8 mouse cellular contexts compared by ENCODE assay signal in genomic region chr12:112809641-112810040, GRCm38 (mm10). TPM values are rescaled to one million over a fixed set of nuclear protein-coding genes. Genes with fewer than 3 reads are reported as not detected.
A peak's percentile ranks its signal among the peaks of the same experiment; 100 is the strongest.
DNase-seq lines count a peak whose midpoint lies in the region; ATAC-seq and TF ChIP-seq lines count a peak whose summit lies in the region.

No protein-coding gene starts in this region.

- WGBS in hindbrain, embryonic 10.5 days: 24% methylated on average over 8 of the region's 8 CpGs
- 16% methylated on average over 8 of the region's 8 CpGs for WGBS in liver, embryonic 12.5 days (ENCODE audit: insufficient replicate concordance)

- H3K79me2 ChIP-seq in C2C12 (ENCODE audit: control insufficient read depth, insufficient read depth): peaks cover 15% of the 10 kb centered on the region

- no peaks in the 10 kb centered on the region for H3K27me3 ChIP-seq in C2C12 (ENCODE audit: control insufficient read depth, insufficient read depth, insufficient read length)
- peaks cover 21% of the 10 kb centered on the region for H3K27me3 ChIP-seq in hindbrain, embryonic 10.5 days (ENCODE audit: insufficient read depth, poor library complexity, severe bottlenecking)
- H3K27me3 ChIP-seq in liver, embryonic 12.5 days (replicated peaks): peaks cover 68% of the 10 kb centered on the region

- H3K9ac ChIP-seq in liver, embryonic 12.5 days: peak overlapping the region; percentile 61; the same call in 1 of the 2 replicates

- DNase-seq in cerebellum, adult 9-10 months: peak; percentile 30
- no peak for DNase-seq in cerebellum, adult 8-10 months
- no peak for DNase-seq in hindbrain, embryonic 10.5 days (ENCODE audit: low spot score)
- DNase-seq in natural killer cell, adult 2 months (ENCODE audit: low spot score in 2 of 2): no peak
- DNase-seq in right cerebral cortex, adult 2 months (ENCODE audit: low spot score in 2 of 2): no peak

- peak overlapping the region; percentile 89 for H3K4me2 ChIP-seq in liver, embryonic 12.5 days

- H3K27ac ChIP-seq in hindbrain, embryonic 10.5 days: peak overlapping the region; percentile 82; the same call in 1 of the 2 replicates
- H3K27ac ChIP-seq in liver, embryonic 12.5 days: no peak overlapping the region

- H3K36me3 ChIP-seq in C2C12 (ENCODE audit: control insufficient read depth, insufficient read depth): no peaks in the 10 kb centered on the region
- H3K36me3 ChIP-seq in hindbrain, embryonic 10.5 days: peaks cover 35% of the 10 kb centered on the region
- no peaks in the 10 kb centered on the region for H3K36me3 ChIP-seq in liver, embryonic 12.5 days

- peak overlapping the region; percentile 45 for H3K4me3 ChIP-seq in C2C12 (ENCODE audit: insufficient read depth, poor library complexity, severe bottlenecking)
- peak overlapping the region; percentile 70 for H3K4me3 ChIP-seq in hindbrain, embryonic 10.5 days
- peak overlapping the region; percentile 62 for H3K4me3 ChIP-seq in liver, embryonic 12.5 days

- peaks cover 1% of the 10 kb centered on the region for H3K79me3 ChIP-seq in C2C12 (ENCODE audit: low read depth)

- no peaks in the 10 kb centered on the region for H3K9me3 ChIP-seq in hindbrain, embryonic 10.5 days
- H3K9me3 ChIP-seq in liver, embryonic 12.5 days (replicated peaks): no peaks in the 10 kb centered on the region

- TF ChIP-seq CTCF in C2C12 (IDR thresholded peaks at IDR 0.05; ENCODE audit: control insufficient read depth, insufficient read depth, insufficient read length): no peak

- H3K4me1 ChIP-seq in hindbrain, embryonic 10.5 days (replicated peaks): peaks cover 28% of the 10 kb centered on the region
- H3K4me1 ChIP-seq in liver, embryonic 12.5 days: peaks cover 20% of the 10 kb centered on the region

- no peak for ATAC-seq in liver, embryonic 12.5 days
- no peak for ATAC-seq in cerebellum, adult (ENCODE audit: insufficient number of reproducible peaks, low FRiP score, low TSS enrichment)

- peak overlapping the region; percentile 88 for H3ac ChIP-seq in C2C12 (ENCODE audit: control insufficient read depth, insufficient read length, low read depth)

TF ChIP-seq in C2C12, 6 proteins besides CTCF, POLR2A, EP300 and RAD21:
- TF ChIP-seq USF1 (IDR thresholded peaks at IDR 0.05; ENCODE audit: low read depth): no peak
- no peak for TF ChIP-seq MAX (IDR thresholded peaks at IDR 0.05)
- no peak for TF ChIP-seq FOSL1 (IDR thresholded peaks at IDR 0.05; ENCODE audit: insufficient read depth, low read length, poor library complexity, severe bottlenecking)

RNA-seq across cellular contexts. Expression of gene Clba1, which starts 0.9 kb away (rescaled TPM):
- 25.2 TPM for polyA plus RNA-seq in C2C12 (2012; fragmentation: generic; extraction: Trizol)
- polyA plus RNA-seq in hindbrain, embryonic 10.5 days (2016; fragmentation: Nextera tagmentation; extraction: Ambion mirVana): 15.5 and 17.2 TPM in 2 replicates
- 1.1 and 1.2 TPM in 2 replicates for polyA plus RNA-seq in liver, embryonic 12.5 days (2016; fragmentation: Nextera tagmentation; extraction: Ambion mirVana)

RNA-seq across cellular contexts. Expression of gene Ahnak2, which starts 7.2 kb away (rescaled TPM):
- 15.8 TPM for polyA plus RNA-seq in C2C12 (2012; fragmentation: generic; extraction: Trizol)
- 0.16 and 0.37 TPM in 2 replicates for polyA plus RNA-seq in hindbrain, embryonic 10.5 days (2016; fragmentation: Nextera tagmentation; extraction: Ambion mirVana)
- 0.13 and 0.23 TPM in 2 replicates for polyA plus RNA-seq in liver, embryonic 12.5 days (2016; fragmentation: Nextera tagmentation; extraction: Ambion mirVana)

RNA-seq across cellular contexts. Expression of gene Cdca4, which starts 19.6 kb away (rescaled TPM):
- 61.9 TPM for polyA plus RNA-seq in C2C12 (2012; fragmentation: generic; extraction: Trizol)
- polyA plus RNA-seq in hindbrain, embryonic 10.5 days (2016; fragmentation: Nextera tagmentation; extraction: Ambion mirVana): 176 and 179 TPM in 2 replicates
- 82.0 and 86.0 TPM in 2 replicates for polyA plus RNA-seq in liver, embryonic 12.5 days (2016; fragmentation: Nextera tagmentation; extraction: Ambion mirVana)

RNA-seq across cellular contexts. Expression of gene Pld4, which starts 49.2 kb away (rescaled TPM):
- polyA plus RNA-seq in C2C12 (2012; fragmentation: generic; extraction: Trizol): not detected
- 5.2 and 5.7 TPM in 2 replicates for polyA plus RNA-seq in hindbrain, embryonic 10.5 days (2016; fragmentation: Nextera tagmentation; extraction: Ambion mirVana)
- polyA plus RNA-seq in liver, embryonic 12.5 days (2016; fragmentation: Nextera tagmentation; extraction: Ambion mirVana): 7.9 and 8.0 TPM in 2 replicates

RNA-seq across cellular contexts. Expression of gene Gpr132, which starts 58.4 kb away (rescaled TPM):
- polyA plus RNA-seq in C2C12 (2012; fragmentation: generic; extraction: Trizol): 0.06 TPM
- 0.06 and 0.08 TPM in 2 replicates for polyA plus RNA-seq in hindbrain, embryonic 10.5 days (2016; fragmentation: Nextera tagmentation; extraction: Ambion mirVana)
- 0.32 and 0.61 TPM in 2 replicates for polyA plus RNA-seq in liver, embryonic 12.5 days (2016; fragmentation: Nextera tagmentation; extraction: Ambion mirVana)

Comparison
In these comparisons a context has a peak if more than half of its experiments do, and no peak if none do; other contexts are left out.
1. RNA of gene Ahnak2, which starts 7.2 kb away (polyA plus RNA-seq): 15.8 TPM in C2C12 (single experiment); 0.16 to 0.37 TPM in hindbrain, embryonic 10.5 days and 0.13 to 0.23 TPM in liver, embryonic 12.5 days; every median in the first group is over 10 times any median in the second.
2. Peak in every context shown above with its lines, with median percentiles within 50 percentile points of each other: H3K4me3 ChIP-seq.